Mouse (Mus musculus): ENCODE results near the gene Prkag2.

The Prkag2 gene

DNA sequence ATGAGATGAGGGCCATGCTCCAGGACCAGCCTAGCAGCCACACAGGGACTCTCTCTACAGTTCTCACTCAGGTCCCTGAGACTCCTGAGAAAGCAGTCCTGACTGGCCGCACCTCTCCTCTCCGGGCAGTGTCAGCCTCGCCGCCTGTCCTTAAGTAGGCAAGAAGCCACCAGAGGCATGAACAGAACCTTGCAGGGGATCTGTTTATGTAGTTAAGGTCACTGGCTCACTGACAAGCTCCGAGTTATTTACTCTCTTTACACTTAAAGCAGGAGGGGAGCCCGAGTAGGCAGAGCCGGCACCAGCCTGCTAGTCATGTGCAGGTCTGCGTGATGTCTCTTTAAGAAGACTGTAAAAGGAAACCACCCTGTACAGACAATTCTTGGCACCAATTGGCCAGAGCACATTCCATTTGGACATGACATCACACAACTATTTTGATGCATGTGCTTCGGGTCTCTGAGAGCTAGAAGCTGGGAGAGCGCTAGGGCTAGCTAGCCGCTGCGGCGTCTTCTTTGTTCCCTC is 104.8 kb downstream of the Prkag2 start:
- DNase-seq (ENCODE audit: low spot score): peak; percentile 46

DNA sequence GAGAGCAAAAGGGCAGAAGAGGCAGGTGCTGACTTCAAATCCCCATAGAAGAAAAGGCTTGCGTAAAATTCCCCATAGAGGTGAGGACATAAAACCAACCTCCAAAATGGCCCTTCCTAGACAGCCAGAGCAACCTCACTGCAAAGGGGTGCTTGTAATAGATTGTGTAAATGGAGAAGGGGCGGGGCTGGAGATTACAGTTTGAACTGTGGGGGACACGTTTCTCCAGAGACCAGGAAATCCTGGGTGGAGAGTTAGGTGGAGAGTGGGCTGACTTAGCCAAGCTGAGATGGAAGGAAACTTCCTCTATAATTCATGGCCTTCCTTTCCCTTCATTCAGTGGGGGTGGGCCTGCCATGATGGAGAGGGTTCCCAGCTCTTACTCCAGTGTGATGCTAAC is 107.3 kb downstream of the Prkag2 start:
- no peak for DNase-seq (ENCODE audit: low spot score)

DNA sequence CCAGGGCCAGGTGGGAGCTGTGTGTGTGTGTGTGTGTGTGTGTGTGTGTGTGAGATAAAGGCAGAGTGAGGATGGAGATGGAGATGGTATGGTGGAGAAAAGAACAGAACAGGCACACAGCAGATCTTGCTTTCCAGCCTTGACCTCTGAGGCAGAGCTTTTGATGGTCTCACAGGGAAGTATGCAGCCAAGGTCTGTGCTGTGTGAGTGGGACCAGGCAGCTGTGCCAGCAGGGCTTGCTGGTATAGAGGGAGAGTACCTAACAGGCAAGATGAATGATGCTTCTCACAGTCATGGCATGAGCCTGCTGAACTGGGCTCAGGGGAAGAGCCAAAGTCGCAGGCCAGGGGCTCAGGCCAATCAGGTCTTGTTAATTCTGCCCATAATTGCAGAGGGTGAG is 108.9 kb downstream of the Prkag2 start:
- no peak for DNase-seq (ENCODE audit: low spot score)

DNA sequence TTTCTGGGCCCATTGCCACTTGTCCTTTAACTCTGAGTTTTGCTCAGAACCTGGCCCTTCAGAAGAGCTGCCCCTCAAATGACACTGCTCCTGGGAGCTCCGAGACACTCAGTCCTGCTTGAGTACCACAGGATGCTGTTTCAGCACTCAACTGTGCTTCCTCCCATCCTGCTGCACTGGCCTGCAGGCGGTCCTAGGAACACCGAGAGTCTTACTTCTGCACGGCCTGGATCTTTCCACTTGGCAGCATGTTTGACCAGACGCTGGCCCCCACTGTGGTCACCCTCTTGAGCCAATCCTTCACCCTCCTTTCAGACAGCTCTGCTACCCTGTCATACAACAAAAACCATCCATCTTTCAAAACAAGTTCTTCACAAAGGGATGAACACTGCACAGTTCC is 110.0 kb downstream of the Prkag2 start:
- DNase-seq (ENCODE audit: low spot score): no peak

DNA sequence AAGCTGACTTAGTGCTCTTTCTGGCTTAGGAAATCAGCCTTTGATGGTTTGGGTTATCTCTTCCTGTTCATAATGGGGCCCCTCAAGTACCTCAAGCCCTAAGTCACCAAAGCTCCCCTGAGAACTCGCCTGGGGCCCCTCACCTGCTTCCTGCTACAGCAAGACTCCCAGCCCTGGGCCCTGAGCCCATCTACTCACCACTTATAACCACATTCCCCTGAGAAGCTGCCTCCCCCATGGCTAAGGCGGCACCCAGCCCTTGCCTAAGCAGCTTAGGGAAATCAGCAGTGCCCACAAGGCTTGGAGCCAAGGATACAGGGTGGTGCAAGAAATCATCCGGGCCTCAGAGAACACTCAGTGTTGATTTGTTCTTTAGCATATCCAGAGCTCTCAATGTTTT is 110.8 kb downstream of the Prkag2 start:
- DNase-seq (ENCODE audit: low spot score): no peak

DNA sequence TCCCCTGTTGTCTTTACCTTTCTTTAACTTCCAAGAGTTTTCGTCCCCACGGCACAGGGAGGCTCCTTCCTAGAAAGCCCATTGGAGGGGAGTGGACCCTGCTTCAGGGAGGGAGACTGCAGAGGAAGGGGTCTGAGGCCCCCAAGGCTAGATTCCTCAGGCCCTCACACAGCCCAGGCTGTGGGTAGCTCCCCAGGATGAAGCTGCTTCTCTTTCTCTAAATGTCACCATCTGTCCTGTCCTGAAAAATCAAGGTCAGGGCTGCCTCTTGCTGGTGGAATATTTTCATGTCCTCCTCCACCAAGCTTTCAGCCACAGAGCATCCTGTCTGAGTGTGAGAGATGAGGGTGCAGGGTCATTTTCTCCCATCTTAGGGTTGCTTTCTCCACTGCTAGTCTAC is 113.5 kb downstream of the Prkag2 start:
- no peak for DNase-seq (ENCODE audit: low spot score)

GRCm38 (mm10) chr5:24986204-24986940 is 114.1 kb downstream of the Prkag2 start:
- no peak for DNase-seq (ENCODE audit: low spot score)

DNA sequence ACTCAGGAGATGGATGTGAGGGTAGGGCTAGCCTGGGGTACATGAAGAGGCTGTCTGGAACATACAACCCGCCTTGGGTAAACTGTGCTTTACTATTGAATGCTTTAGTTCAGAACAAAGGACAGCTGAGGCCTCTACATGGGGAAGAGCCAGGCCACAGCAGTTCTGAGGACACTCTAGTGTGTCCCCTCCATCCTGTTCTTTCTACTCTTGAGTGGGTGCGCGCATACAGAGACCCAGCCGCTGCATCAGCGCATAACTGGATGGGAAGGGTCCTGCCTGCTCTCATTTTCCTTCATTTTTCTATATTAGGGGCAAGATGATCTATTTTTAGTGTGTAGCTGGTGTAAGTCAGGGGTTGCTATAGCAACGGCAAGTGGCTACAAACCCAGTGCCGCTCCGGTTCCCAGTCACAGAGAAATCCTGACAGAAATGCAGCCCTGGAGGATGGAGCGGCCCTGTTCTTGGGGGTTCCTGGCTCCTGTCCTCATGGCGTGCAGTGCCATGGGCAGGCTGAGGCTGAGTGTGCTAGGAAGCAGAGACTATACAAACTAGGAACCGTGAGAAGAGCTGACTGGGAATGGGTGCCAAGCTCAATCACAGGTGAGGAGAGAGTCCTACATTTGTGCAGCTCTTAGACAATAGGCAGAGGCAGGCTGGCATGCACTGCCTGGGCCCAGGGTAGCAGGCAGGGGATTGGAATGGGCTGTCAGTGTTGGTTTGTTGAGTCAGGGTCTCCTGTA is 114.8 kb downstream of the Prkag2 start:
- no peak for DNase-seq (ENCODE audit: low spot score)

DNA sequence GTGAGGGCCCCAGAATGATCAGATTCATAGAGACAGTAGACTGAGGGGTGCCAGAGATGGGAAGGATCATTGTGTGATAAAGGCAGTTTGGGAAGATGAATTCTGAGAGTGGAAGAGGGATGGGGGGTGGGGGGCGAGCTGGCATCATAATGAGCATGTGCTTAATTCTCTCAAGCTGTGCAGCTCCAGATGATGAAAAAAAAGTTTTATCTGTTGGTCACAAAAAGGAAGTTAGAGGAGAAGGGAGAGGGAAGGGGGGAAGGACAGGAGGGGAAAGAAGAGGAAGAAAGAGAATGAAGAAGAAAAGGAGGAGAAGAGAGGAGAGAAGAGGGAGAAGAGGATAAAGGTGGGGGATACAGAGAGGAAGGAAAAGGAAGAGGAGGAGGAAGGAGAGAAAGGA is 116.3 kb downstream of the Prkag2 start:
- no peak for DNase-seq (ENCODE audit: low spot score)

DNA sequence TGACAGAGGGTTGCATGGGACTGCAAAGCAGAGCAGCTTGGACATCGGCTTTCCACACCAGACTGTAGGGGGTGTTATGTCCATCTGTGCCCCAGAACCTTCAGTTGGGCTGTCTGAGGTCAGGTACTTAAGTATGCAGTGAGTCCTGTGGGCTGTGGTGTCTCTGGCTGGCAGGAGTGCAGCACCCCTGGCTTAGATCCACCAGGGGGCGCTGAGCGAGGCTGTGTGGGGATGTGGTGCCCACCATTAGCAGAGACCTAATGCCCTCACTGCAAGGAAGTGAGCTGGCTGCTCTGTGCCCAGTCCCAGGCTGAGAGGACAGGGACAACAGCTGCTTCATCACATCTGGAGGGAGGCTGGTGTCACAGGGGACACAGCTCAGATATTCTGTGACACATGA is 116.9 kb downstream of the Prkag2 start:
- DNase-seq (ENCODE audit: low spot score): no peak

DNA sequence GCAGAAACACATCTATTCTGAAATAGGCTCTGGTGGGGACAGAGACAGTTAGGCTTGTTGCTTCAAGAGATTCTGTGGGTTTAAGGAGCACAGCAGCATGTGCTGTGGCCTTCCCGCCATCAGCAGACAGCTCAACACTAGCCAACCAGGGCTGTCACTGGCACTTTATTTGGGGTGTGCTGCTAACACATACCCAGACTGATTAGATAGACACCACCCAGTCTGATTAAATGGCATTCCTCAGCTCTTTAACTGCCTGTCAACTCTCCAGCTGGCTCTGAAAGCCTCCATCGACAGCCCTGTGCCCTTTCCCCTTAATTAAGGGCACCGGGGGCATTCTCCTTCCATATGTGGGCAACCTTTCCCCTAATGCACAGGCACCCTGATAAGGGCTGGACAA is 118.2 kb downstream of the Prkag2 start:
- DNase-seq (ENCODE audit: low spot score): no peak

DNA sequence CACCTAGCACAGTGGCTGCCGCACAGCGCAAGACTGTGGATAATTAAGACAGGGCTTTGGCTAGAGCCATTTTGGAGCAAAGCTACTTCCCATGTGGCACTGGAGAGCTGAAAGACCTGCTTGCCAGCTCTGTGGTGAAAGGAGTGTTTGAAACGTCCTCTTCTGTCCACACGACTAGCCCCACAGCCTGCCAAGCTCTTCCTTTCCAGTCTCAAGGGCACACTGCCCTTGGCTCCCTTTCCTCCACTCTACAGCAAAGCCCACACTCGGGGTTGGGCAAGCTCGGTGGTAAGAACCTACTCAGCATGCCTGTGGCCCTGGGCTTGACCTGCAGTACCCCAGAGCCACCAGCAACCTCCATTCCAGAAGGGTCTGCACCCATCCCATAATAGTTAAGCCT is 118.7 kb downstream of the Prkag2 start:
- no peak for DNase-seq (ENCODE audit: low spot score)

- DNase-seq (ENCODE audit: low spot score): no peak
Observed at GRCm38 (mm10) chr5:24979968-24980345, 120.5 kb downstream of the Prkag2 start.

DNA sequence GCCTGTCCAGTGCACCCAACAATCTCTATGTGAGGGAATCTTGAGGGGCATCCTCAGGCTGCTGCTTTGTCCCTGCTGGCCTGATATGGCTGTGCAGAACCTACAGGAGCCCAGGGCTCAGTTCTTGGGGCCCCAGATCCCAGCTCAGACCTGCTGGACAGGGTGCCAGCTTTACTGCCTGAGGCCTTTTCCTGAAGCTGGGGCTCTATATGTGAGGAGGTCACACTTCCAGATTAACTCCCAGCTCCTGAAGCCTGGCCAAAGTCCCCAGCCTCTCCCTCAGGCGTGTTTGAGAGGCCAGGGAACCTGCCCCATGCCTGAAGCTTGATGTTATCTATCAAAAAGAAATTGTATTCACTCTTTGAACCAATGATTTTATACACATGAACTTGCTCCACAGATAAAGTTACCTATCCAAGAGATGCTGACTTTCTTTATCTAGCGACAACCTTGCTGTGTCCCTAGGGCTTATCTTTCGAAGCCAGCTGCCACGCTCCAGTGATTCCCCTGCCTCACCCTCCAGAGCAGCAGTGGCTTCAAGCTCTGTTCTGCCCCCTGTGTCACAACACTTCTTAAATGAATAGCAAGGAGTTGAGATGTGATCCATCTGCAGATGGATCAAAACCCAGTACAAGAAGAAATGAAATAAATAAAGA is 121.0 kb downstream of the Prkag2 start:
- DNase-seq (ENCODE audit: low spot score): no peak

- no peak for DNase-seq (ENCODE audit: low spot score)
Observed at GRCm38 (mm10) chr5:24976907-24977306, 123.5 kb downstream of the Prkag2 start.

DNA sequence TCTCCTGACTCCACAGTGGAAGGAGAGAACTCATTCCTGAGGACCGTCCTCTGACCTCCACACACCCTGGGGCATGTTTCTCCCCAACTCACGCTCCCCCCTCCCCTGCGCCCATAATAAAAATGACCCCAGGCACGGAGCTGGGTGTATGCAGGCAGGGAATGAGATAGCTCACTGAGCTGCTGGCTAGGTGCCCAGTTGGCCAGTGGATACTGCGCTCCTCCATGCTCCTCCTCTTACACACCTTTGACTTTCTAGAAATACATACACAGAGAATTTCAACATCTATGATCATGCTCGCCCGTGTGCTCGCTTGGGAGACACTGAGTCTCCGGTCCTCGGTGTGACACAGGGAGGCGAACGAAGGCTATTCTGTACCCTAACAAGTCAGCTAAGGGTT is 124.2 kb downstream of the Prkag2 start:
- DNase-seq (ENCODE audit: low spot score): no peak

- DNase-seq (ENCODE audit: low spot score): no peak
Observed at GRCm38 (mm10) chr5:24975100-24975499, 125.3 kb downstream of the Prkag2 start.

- no peak for DNase-seq (ENCODE audit: low spot score)
Observed at GRCm38 (mm10) chr5:24973672-24974225, 126.7 kb downstream of the Prkag2 start.

- DNase-seq (ENCODE audit: low spot score): no peak
Observed at GRCm38 (mm10) chr5:24973228-24973627, 127.2 kb downstream of the Prkag2 start.

DNA sequence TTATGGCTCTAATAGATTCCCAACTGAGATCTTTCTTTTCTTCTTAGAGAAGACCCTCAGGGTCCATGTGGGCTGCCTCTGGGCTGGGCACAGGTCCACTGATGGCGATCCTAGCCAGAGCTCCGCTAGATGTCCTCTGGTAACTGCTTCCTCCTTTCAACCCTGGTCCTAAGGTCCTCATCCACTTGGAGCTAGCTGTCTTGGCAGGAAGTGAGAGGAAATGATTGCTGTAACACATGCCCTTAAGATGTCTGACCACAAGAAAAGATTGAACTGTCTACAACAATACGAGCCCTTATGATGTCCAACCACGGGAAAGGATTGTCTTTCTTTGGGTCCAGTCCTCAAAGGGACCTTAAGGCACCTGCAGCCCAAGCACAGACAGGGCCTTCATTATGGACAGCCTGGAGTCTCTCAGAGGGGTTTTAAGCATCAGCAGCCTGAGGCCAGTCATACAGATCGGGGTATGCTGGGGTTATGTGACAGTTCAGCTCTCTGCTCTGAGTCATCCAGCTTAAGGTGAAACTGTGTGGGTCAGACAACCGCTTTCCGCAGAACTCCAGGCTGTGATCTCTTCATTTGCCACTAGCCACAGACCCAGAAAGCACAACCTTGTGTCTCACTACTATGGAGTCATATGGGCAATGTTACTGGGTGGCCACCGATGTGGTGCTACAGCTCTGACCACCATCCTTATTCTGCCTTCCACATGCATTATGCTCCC is 129.7 kb downstream of the Prkag2 start:
- no peak for DNase-seq (ENCODE audit: low spot score)

DNA sequence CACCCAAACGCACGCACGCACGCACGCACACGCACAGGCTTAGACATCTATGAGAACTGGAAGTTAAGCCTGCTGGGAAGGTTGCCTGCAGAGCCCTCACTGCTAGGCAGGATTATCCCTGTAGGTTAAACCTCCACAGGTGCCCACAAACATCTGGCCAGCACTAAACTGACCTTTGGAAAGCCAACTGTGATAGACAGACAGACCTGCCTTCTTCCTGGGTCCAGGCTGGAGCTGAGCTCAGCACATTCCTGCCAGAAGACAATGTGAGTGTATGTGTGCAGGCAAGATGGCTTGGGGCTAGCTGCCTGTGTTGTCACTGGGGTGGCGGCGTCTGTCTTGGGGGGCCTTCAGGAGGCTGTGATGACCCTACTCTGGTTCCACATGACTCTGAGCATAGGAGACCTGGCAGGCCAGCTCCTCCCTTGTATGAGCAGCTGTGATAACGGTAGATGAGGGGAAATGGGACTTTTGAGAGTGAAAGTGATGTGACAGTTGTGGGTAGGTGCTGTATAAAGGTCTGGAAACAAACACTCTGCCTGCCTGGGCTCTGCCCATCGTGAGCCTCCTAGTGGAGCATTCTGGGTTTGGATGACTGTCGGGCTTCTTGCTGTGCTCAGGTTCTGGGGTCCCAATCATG is 131.1 kb downstream of the Prkag2 start:
- no peak for DNase-seq (ENCODE audit: low spot score)

DNA sequence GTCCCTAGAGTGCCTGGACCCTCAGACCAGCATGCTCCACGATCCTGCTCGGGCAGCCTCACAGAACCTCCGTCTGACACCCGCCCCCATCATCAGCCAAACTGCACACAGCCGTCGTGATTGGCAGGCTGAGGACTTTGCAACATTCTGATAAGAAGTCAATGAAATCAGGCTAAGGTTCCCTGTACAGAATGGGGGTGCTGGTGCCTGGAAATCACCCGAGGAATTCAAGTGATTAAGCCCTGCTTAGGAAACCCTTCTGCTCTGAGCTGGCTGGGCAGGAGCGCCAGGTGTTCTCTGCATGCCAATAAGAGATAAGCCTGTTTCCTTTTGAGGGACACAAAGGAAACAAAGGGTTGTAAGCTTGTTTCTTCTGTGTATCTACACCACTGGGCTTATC is 131.7 kb downstream of the Prkag2 start:
- DNase-seq (ENCODE audit: low spot score): no peak

All from testis, postnatal 14 days (tissue).